Mouse (Mus musculus) myocyte (in vitro differentiated cells): ENCODE results near the gene Syn1. TPM values are rescaled to one million over a fixed set of nuclear protein-coding genes. Genes with fewer than 3 reads are reported as not detected.

Source experiments
- H3K27me3 ChIP-seq: one replicate; pipeline ENCODE4 v1.6.1; 2011; ENCODE audit not compliant: control insufficient read depth, insufficient read depth, insufficient read length
- H3K36me3 ChIP-seq: one replicate; pipeline ENCODE4 v1.6.1; 2011; ENCODE audit not compliant: control insufficient read depth, insufficient read depth
- H3K4me2 ChIP-seq: one replicate; pipeline ENCODE4 v1.6.1; 2011; ENCODE audit warnings: low read depth, control low read depth
- H3K4me3 ChIP-seq: one replicate; pipeline ENCODE4 v1.5.1; 2011; ENCODE audit warnings: mild to moderate bottlenecking, control low read depth, moderate library complexity
- H3K79me2 ChIP-seq: one replicate; pipeline ENCODE4 v1.6.1; 2011; ENCODE audit not compliant: control insufficient read depth, insufficient read depth
- H3ac ChIP-seq: one replicate; pipeline ENCODE4 v1.6.1; 2011; ENCODE audit not compliant: control insufficient read depth, insufficient read length
- CEBPB ChIP-seq: IDR thresholded peaks from 2 replicates; pipeline ENCODE4 v1.6.1; 2011; ENCODE audit warnings: mild to moderate bottlenecking, moderate library complexity; ENCODE audit not compliant: poor library complexity, insufficient read depth, severe bottlenecking
- E2F4 ChIP-seq: IDR thresholded peaks from one replicate; pipeline ENCODE4 v1.6.1; 2011; ENCODE audit warnings: mild to moderate bottlenecking, control low read depth, moderate library complexity; ENCODE audit not compliant: insufficient read depth
- MAX ChIP-seq: IDR thresholded peaks from one replicate; pipeline ENCODE4 v1.6.1; 2011; ENCODE audit warnings: low read depth, mild to moderate bottlenecking, control low read depth
- MYOD1 ChIP-seq, 3 experiments: IDR thresholded peaks; one replicate each; pipeline ENCODE4 v1.6.1; 2011; ENCODE audit warnings: control low read depth in 2 of 3, low read depth in 2 of 3, mild to moderate bottlenecking in 2 of 3, moderate library complexity in 1 of 3; ENCODE audit not compliant: insufficient read length in 2 of 3, control insufficient read depth in 1 of 3
- MYOG ChIP-seq, 3 experiments: IDR thresholded peaks; one replicate each; pipeline ENCODE4 v1.6.1; 2011; ENCODE audit warnings: control low read depth in 2 of 3, low read depth in 2 of 3, mild to moderate bottlenecking in 2 of 3; ENCODE audit not compliant: insufficient read length in 2 of 3, control insufficient read depth in 1 of 3, insufficient read depth in 1 of 3
- POLR2A ChIP-seq: IDR thresholded peaks from one replicate; pipeline ENCODE4 v1.6.1; 2011; ENCODE audit warnings: low read depth, mild to moderate bottlenecking, control low read depth, moderate library complexity; ENCODE audit not compliant: insufficient read length
- POLR2AphosphoS2 ChIP-seq: IDR thresholded peaks from one replicate; pipeline ENCODE4 v1.6.1; 2011; ENCODE audit warnings: low read depth, control low read depth; ENCODE audit not compliant: insufficient read length
- REST ChIP-seq: IDR thresholded peaks from one replicate; pipeline ENCODE4 v1.6.1; 2011; ENCODE audit warnings: mild to moderate bottlenecking, control low read depth, moderate library complexity; ENCODE audit not compliant: insufficient read depth, insufficient read length
- SRF ChIP-seq: IDR thresholded peaks from one replicate; pipeline ENCODE4 v1.6.1; 2011; ENCODE audit warnings: low read depth; ENCODE audit not compliant: control insufficient read depth, insufficient read length
- TCF12 ChIP-seq: IDR thresholded peaks from one replicate; pipeline ENCODE4 v1.6.1; 2011; ENCODE audit warnings: mild to moderate bottlenecking, control low read depth; ENCODE audit not compliant: poor library complexity, insufficient read depth, severe bottlenecking
- TCF3 ChIP-seq: IDR thresholded peaks from one replicate; pipeline ENCODE4 v1.6.1; 2011; ENCODE audit warnings: low read depth, control low read depth; ENCODE audit not compliant: insufficient read length
- USF1 ChIP-seq: IDR thresholded peaks from one replicate; pipeline ENCODE4 v1.6.1; 2011; ENCODE audit warnings: low read depth, mild to moderate bottlenecking, control low read depth, moderate library complexity
- polyA plus RNA-seq: library from polyadenylated mRNA; unstranded; fragments of >200 nt; fragmentation: generic; extraction: Trizol; gene quantifications from one replicate; pipeline ENCODE4 v1.2.1, GENCODE M21; 2012; ENCODE audit warnings: missing spikeins

Gene Syn1
- polyA plus RNA-seq, 1 experiment: 8.1 TPM

DNA sequence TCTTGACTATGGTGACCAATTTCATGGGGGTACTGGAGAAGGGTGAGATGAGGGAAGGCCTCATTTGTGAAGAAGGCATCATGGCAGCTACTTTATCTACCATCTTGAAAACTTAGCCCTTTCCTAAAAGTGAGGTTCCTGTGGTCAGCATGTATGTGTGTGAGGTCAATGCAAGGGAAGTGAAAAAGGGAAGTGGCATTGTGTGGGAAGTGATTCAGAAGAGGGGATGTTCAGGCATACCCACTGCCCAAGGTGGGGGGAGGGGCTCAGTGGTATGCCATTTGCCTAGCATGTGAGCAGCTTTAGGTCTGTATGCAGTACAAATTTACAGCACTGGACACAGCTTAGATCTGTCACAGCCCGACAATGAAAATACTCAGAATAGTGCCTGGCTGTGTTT, 11.2 kb upstream of the Syn1 start:
- Histone ChIP-seq H3K36me3 (peaks cover 11% of the 10 kb centered on the region), H3K27me3 (no peaks in the 10 kb centered on the region), H3K4me3 (no peak overlapping the region), H3K4me2 (no peak overlapping the region), H3K79me2 (no peaks in the 10 kb centered on the region), H3ac (no peak overlapping the region)
- TF ChIP-seq MYOD1 (IDR thresholded peaks at IDR 0.05; ENCODE audit: control insufficient read depth in 1 of 3, insufficient read length in 2 of 3, low read depth in 2 of 3) (no peak), TCF3 (no peak), CEBPB (no peak), USF1 (no peak), TCF12 (no peak), POLR2AphosphoS2 (no peak), REST (no peak), POLR2A (no peak), MAX (no peak), MYOG (IDR thresholded peaks at IDR 0.05; ENCODE audit: control insufficient read depth in 1 of 3, insufficient read depth in 1 of 3, insufficient read length in 2 of 3, low read depth in 2 of 3) (no peak), SRF (no peak), E2F4 (no peak)

DNA sequence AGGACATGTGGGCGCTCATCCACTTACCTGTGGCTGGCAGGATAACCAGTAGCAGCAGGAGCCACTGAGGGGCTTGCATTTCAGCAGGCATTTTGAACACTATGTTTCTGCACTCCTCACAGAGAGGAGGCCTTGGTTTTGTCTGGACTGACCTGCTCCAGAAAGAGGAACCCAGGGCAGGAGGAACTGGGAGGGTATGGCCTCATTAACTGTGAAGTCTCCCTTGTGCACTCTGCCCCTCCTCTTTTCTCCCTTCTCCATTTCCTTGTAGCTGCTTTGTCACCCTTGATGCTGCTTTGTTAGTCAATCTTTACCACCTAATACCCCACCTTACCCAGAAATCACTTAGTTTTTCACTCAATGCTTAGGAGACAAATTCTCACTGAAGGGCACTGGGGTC, 10.6 kb upstream of the Syn1 start, which contains the start of gene Cfp:
TSS of gene Cfp (minus strand) at position 192 of the 400 bp plus-strand sequence.
- H3K79me2 ChIP-seq: no peaks in the 10 kb centered on the region
- TF ChIP-seq POLR2A (no peak), POLR2AphosphoS2 (no peak), REST (no peak), SRF (no peak), CEBPB (no peak), MAX (no peak), USF1 (no peak), MYOG (IDR thresholded peaks at IDR 0.05; ENCODE audit: control insufficient read depth in 1 of 3, insufficient read depth in 1 of 3, insufficient read length in 2 of 3, low read depth in 2 of 3) (no peak)
- H3ac ChIP-seq: no peak within 1 kb of the TSS
- peaks cover 11% of the 10 kb centered on the region for H3K36me3 ChIP-seq
- no peaks in the 10 kb centered on the region for H3K27me3 ChIP-seq
- H3K4me2 ChIP-seq: no peak within 1 kb of the TSS
- no peak within 1 kb of the TSS for H3K4me3 ChIP-seq

DNA sequence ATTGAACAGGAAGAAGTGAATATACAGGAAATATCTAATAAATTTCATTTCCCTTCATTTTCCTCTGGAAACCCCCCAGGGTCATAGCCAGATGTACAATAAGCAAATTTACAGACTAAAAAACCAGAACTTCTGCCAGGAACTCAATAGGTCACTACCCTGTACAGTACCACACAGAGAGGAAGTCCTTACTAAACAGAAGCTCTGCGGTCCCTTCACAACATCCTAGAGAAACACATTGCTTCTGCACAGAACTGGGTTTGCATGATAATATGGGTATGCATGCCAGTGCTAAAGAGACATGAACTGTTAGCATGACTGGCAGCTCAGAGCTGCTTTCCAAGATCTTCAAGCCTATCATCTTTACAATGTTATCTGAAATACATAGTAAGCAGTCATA, 9.1 kb upstream of the Syn1 start:
- Histone ChIP-seq H3K79me2 (no peaks in the 10 kb centered on the region), H3K4me3 (no peak overlapping the region), H3K27me3 (no peaks in the 10 kb centered on the region), H3K36me3 (peaks cover 4% of the 10 kb centered on the region), H3K4me2 (no peak overlapping the region), H3ac (no peak overlapping the region)
- TF ChIP-seq TCF12 (no peak), MAX (no peak), USF1 (no peak)

DNA sequence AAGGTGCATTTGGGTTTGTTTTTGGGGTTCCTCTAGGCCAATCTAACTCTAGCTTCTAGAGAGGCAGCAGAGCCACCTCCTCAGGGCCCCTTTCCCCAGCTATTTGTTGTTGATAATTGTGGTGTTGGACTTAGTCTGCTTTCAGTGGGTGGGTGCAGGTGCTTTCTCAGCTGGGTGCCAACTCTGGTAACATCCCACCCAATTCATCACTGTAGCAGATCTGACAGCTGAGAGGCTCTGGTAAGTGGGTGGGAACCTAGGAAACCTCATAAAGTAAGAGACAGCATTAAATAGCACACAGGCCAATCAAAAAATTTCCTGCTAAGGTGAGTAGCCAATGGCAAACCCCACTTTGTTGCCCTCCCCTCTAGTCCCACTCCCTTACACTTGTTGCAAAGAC, 4.2 kb upstream of the Syn1 start:
- Histone ChIP-seq H3K4me2 (no peak overlapping the region), H3ac (no peak overlapping the region), H3K36me3 (no peaks in the 10 kb centered on the region), H3K27me3 (no peaks in the 10 kb centered on the region), H3K79me2 (no peaks in the 10 kb centered on the region), H3K4me3 (no peak overlapping the region)
- TF ChIP-seq MYOG (IDR thresholded peaks at IDR 0.05; ENCODE audit: control insufficient read depth in 1 of 3, insufficient read depth in 1 of 3, insufficient read length in 2 of 3, low read depth in 2 of 3) (no peak), MYOD1 (IDR thresholded peaks at IDR 0.05; ENCODE audit: control insufficient read depth in 1 of 3, insufficient read length in 2 of 3, low read depth in 2 of 3) (no peak), MAX (no peak), POLR2AphosphoS2 (no peak), CEBPB (no peak), TCF12 (no peak), POLR2A (no peak), REST (no peak), E2F4 (no peak), USF1 (no peak), SRF (no peak), TCF3 (no peak)

DNA sequence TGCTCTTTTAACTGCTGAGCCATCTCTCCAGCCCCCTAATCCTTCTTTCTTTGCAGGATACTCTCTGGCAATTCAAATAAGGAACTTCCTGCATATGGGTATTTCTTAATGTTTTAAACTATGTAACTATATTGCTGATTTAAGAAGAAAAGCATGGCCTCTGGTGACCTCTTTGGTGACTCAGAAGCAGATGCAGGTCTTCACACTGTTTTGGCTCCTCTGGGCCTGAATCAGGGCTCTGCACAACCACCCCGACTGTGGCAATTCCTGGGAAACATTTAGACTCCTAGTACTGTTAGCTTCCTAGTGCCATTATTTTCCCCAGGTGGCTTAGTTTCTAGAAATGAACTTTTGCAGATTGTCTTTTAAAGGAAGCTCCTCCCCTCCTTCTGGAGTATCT, 2.7 kb upstream of the Syn1 start:
- no peak overlapping the region for H3K4me2 ChIP-seq
- H3K79me2 ChIP-seq: no peaks in the 10 kb centered on the region
- H3K27me3 ChIP-seq: no peaks in the 10 kb centered on the region
- no peak overlapping the region for H3ac ChIP-seq
- TF ChIP-seq MYOG (IDR thresholded peaks at IDR 0.05; ENCODE audit: control insufficient read depth in 1 of 3, insufficient read depth in 1 of 3, insufficient read length in 2 of 3, low read depth in 2 of 3): no peak
- TF ChIP-seq SRF: no peak
- TF ChIP-seq TCF3: no peak
- TF ChIP-seq CEBPB: no peak
- no peaks in the 10 kb centered on the region for H3K36me3 ChIP-seq
- no peak overlapping the region for H3K4me3 ChIP-seq
